Mouse (Mus musculus): ENCODE results near the gene Gbp5. TPM values are rescaled to one million over a fixed set of nuclear protein-coding genes. Genes with fewer than 3 reads are reported as not detected.
"Not testable (repeated sequence)": the region's sequence is repeated elsewhere in the genome, so short reads cannot be mapped to it uniquely, and the experiment has no call there.

Gbp5 gene
- polyA plus RNA-seq, 1 experiment from 2014 or later = 0.07 TPM

GRCm38 (mm10) chr3:142554601-142555000, 60.8 kb downstream of the Gbp5 start:
- no peak overlapping the region for H3K27ac ChIP-seq (ENCODE audit: low read length)
- H3K36me3 ChIP-seq (ENCODE audit: control insufficient read depth, insufficient read depth, low read length) = no peaks in the 10 kb centered on the region
- no peaks in the 10 kb centered on the region for H3K27me3 ChIP-seq (ENCODE audit: control insufficient read depth, insufficient read depth, low read length)
- H3K9me3 ChIP-seq (ENCODE audit: control insufficient read depth, low read depth, low read length) = no peaks in the 10 kb centered on the region
- H3K4me2 ChIP-seq (replicated peaks; ENCODE audit: low read depth, low read length) = no peak overlapping the region
- 0 out of 2 replicates have a peak, but pooled peaks cover under 1% of the 10 kb centered on the region for H3K4me1 ChIP-seq (ENCODE audit: control insufficient read depth, insufficient read depth, low read length)
- no peak overlapping the region for H3K4me3 ChIP-seq (ENCODE audit: low read depth, low read length)
- no peak overlapping the region for H3K9ac ChIP-seq (replicated peaks; ENCODE audit: low read depth, low read length)
- WGBS = 73% methylated on average over 1 of the region's 1 CpGs
- ATAC-seq (ENCODE audit: insufficient number of reproducible peaks, insufficient read depth, low FRiP score, low read depth) = no peak

GRCm38 (mm10) chr3:142555623-142556022, 61.8 kb downstream of the Gbp5 start:
- no peak overlapping the region for H3K27ac ChIP-seq (ENCODE audit: low read length)
- H3K4me3 ChIP-seq (ENCODE audit: low read depth, low read length) = no peak overlapping the region
- H3K27me3 ChIP-seq (ENCODE audit: control insufficient read depth, insufficient read depth, low read length) = no peaks in the 10 kb centered on the region
- no peak overlapping the region for H3K9ac ChIP-seq (replicated peaks; ENCODE audit: low read depth, low read length)
- H3K4me2 ChIP-seq (replicated peaks; ENCODE audit: low read depth, low read length) = no peak overlapping the region
- H3K9me3 ChIP-seq (ENCODE audit: control insufficient read depth, low read depth, low read length) = no peaks in the 10 kb centered on the region
- ATAC-seq (ENCODE audit: insufficient number of reproducible peaks, insufficient read depth, low FRiP score, low read depth) = no peak
- 85% methylated on average over 11 of the region's 11 CpGs for WGBS
- H3K4me1 ChIP-seq (ENCODE audit: control insufficient read depth, insufficient read depth, low read length) = 0 out of 2 replicates have a peak, but pooled peaks cover 6% of the 10 kb centered on the region
- H3K36me3 ChIP-seq (ENCODE audit: control insufficient read depth, insufficient read depth, low read length) = no peaks in the 10 kb centered on the region

GRCm38 (mm10) chr3:142559632-142560228, 66.0 kb downstream of the Gbp5 start, which contains the start of gene Gbp3:
Gene Gbp3 (plus strand): TSS chr3:142560026.
- Histone ChIP-seq H3K27ac (ENCODE audit: low read length) (peak within 1 kb of the TSS; percentile 36; the same call in 1 of the 2 replicates), H3K9ac (replicated peaks; ENCODE audit: low read depth, low read length) (no peak within 1 kb of the TSS), H3K27me3 (ENCODE audit: control insufficient read depth, insufficient read depth, low read length) (no peaks in the 10 kb centered on the region), H3K4me3 (ENCODE audit: low read depth, low read length) (peak within 1 kb of the TSS; percentile 29), H3K9me3 (ENCODE audit: control insufficient read depth, low read depth, low read length) (no peaks in the 10 kb centered on the region), H3K4me2 (replicated peaks; ENCODE audit: low read depth, low read length) (peak within 1 kb of the TSS; percentile 51), H3K4me1 (ENCODE audit: control insufficient read depth, insufficient read depth, low read length) (0 out of 2 replicates have a peak, but pooled peaks cover 6% of the 10 kb centered on the region), H3K36me3 (ENCODE audit: control insufficient read depth, insufficient read depth, low read length) (no peaks in the 10 kb centered on the region)
- no peak for ATAC-seq (ENCODE audit: insufficient number of reproducible peaks, insufficient read depth, low FRiP score, low read depth)
- 22% methylated on average over 3 of the region's 3 CpGs for WGBS

- no peaks in the 10 kb centered on the region for H3K36me3 ChIP-seq (ENCODE audit: control insufficient read depth, insufficient read depth, low read length)
- peak overlapping the region; percentile 29 for H3K4me3 ChIP-seq (ENCODE audit: low read depth, low read length)
- no peak overlapping the region; the same call in 1 of the 2 replicates for H3K27ac ChIP-seq (ENCODE audit: low read length)
- 14% methylated on average over 12 of the region's 12 CpGs for WGBS
- H3K9ac ChIP-seq (replicated peaks; ENCODE audit: low read depth, low read length) = no peak overlapping the region
- peak overlapping the region; percentile 51 for H3K4me2 ChIP-seq (replicated peaks; ENCODE audit: low read depth, low read length)
- no peaks in the 10 kb centered on the region for H3K9me3 ChIP-seq (ENCODE audit: control insufficient read depth, low read depth, low read length)
- no peaks in the 10 kb centered on the region for H3K27me3 ChIP-seq (ENCODE audit: control insufficient read depth, insufficient read depth, low read length)
- H3K4me1 ChIP-seq (ENCODE audit: control insufficient read depth, insufficient read depth, low read length) = 0 out of 2 replicates have a peak, but pooled peaks cover 6% of the 10 kb centered on the region
- ATAC-seq (ENCODE audit: insufficient number of reproducible peaks, insufficient read depth, low FRiP score, low read depth) = peak; percentile 65; the same call in 1 of the 2 replicates
Measured at GRCm38 (mm10) chr3:142560296-142560948, 66.6 kb downstream of the Gbp5 start.

- Histone ChIP-seq H3K4me1 (ENCODE audit: control insufficient read depth, insufficient read depth, low read length) (0 out of 2 replicates have a peak, but pooled peaks cover 6% of the 10 kb centered on the region), H3K9ac (replicated peaks; ENCODE audit: low read depth, low read length) (no peak overlapping the region), H3K9me3 (ENCODE audit: control insufficient read depth, low read depth, low read length) (no peaks in the 10 kb centered on the region), H3K4me3 (ENCODE audit: low read depth, low read length) (no peak overlapping the region), H3K36me3 (ENCODE audit: control insufficient read depth, insufficient read depth, low read length) (no peaks in the 10 kb centered on the region), H3K4me2 (replicated peaks; ENCODE audit: low read depth, low read length) (no peak overlapping the region), H3K27ac (ENCODE audit: low read length) (no peak overlapping the region), H3K27me3 (ENCODE audit: control insufficient read depth, insufficient read depth, low read length) (no peaks in the 10 kb centered on the region)
- ATAC-seq (ENCODE audit: insufficient number of reproducible peaks, insufficient read depth, low FRiP score, low read depth) = 0 out of 2 replicates have a peak, but pooled peaks have one; percentile 10
- 87% methylated on average over 14 of the region's 14 CpGs for WGBS
Measured at GRCm38 (mm10) chr3:142561045-142561646, 67.4 kb downstream of the Gbp5 start.

GRCm38 (mm10) chr3:142561666-142562065, 67.9 kb downstream of the Gbp5 start:
- Histone ChIP-seq H3K9me3 (ENCODE audit: control insufficient read depth, low read depth, low read length) (no peaks in the 10 kb centered on the region), H3K36me3 (ENCODE audit: control insufficient read depth, insufficient read depth, low read length) (no peaks in the 10 kb centered on the region), H3K27ac (ENCODE audit: low read length) (no peak overlapping the region), H3K4me1 (ENCODE audit: control insufficient read depth, insufficient read depth, low read length) (0 out of 2 replicates have a peak, but pooled peaks cover 6% of the 10 kb centered on the region), H3K4me2 (replicated peaks; ENCODE audit: low read depth, low read length) (no peak overlapping the region), H3K27me3 (ENCODE audit: control insufficient read depth, insufficient read depth, low read length) (no peaks in the 10 kb centered on the region), H3K4me3 (ENCODE audit: low read depth, low read length) (no peak overlapping the region), H3K9ac (replicated peaks; ENCODE audit: low read depth, low read length) (no peak overlapping the region)
- ATAC-seq (ENCODE audit: insufficient number of reproducible peaks, insufficient read depth, low FRiP score, low read depth) = no peak
- 80% methylated on average over 7 of the region's 7 CpGs for WGBS

- H3K27ac ChIP-seq (ENCODE audit: low read length); H3K4me1 ChIP-seq (ENCODE audit: control insufficient read depth, insufficient read depth, low read length); H3K4me3 ChIP-seq (ENCODE audit: low read depth, low read length); H3K4me2 ChIP-seq (replicated peaks; ENCODE audit: low read depth, low read length); H3K36me3 ChIP-seq (ENCODE audit: control insufficient read depth, insufficient read depth, low read length); H3K27me3 ChIP-seq (ENCODE audit: control insufficient read depth, insufficient read depth, low read length); H3K9ac ChIP-seq (replicated peaks; ENCODE audit: low read depth, low read length); ATAC-seq (ENCODE audit: insufficient number of reproducible peaks, insufficient read depth, low FRiP score, low read depth); H3K9me3 ChIP-seq (ENCODE audit: control insufficient read depth, low read depth, low read length): not testable (repeated sequence)
- 80% methylated on average over 5 of the region's 5 CpGs for WGBS
Measured at GRCm38 (mm10) chr3:142567490-142567889, 73.7 kb downstream of the Gbp5 start.

- Histone ChIP-seq H3K4me2 (replicated peaks; ENCODE audit: low read depth, low read length) (no peak overlapping the region), H3K9ac (replicated peaks; ENCODE audit: low read depth, low read length) (no peak overlapping the region), H3K27me3 (ENCODE audit: control insufficient read depth, insufficient read depth, low read length) (no peaks in the 10 kb centered on the region), H3K27ac (ENCODE audit: low read length) (no peak overlapping the region), H3K9me3 (ENCODE audit: control insufficient read depth, low read depth, low read length) (no peaks in the 10 kb centered on the region), H3K36me3 (ENCODE audit: control insufficient read depth, insufficient read depth, low read length) (no peaks in the 10 kb centered on the region), H3K4me1 (ENCODE audit: control insufficient read depth, insufficient read depth, low read length) (no peaks in the 10 kb centered on the region), H3K4me3 (ENCODE audit: low read depth, low read length) (no peak overlapping the region)
- WGBS = 90% methylated on average over 4 of the region's 4 CpGs
- no peak for ATAC-seq (ENCODE audit: insufficient number of reproducible peaks, insufficient read depth, low FRiP score, low read depth)
Measured at GRCm38 (mm10) chr3:142570738-142571137, 77.0 kb downstream of the Gbp5 start.
